Mouse (Mus musculus): ENCODE data around the gene Dnm3. TPM values are rescaled to one million over a fixed set of nuclear protein-coding genes. Genes with fewer than 3 reads are reported as not detected.

Dnm3 gene
- total and polyA plus RNA-seq, 3 experiments, result not detected

DNA sequence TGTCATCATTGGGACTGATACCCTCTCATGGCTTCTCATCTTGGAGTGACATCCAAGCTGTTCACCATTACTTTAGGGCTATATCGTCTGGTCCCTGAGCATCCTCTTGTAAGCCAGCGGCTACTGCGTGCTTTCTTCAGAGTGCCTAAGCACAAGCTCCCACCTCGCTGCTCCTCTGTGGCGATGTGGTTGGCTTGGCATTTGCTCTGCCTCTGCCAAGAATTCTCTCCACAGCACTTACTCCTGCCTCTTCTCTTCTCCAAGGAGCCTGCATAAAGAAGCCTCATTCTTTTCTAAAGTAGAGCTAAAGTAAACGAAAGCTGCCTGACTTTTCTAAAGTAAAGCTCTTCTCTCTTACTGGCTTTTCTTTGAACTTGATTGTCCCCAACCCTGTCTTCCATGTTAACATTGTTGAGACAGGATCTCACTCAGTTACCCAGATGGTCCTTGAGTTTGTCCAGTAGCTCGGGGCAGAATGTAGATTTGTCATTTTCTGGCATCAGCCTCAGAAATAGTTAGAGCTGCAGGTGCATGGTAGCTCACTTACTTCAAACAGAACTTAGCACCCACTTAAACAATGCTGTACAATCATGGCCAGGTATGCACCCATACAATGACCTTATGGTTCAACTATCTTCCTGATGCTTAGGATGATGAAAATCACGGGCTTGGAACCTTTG, 396.0 kb downstream of the Dnm3 start (continued):
- TF ChIP-seq USF2 (IDR thresholded peaks at IDR 0.05; ENCODE audit: borderline replicate concordance in 1 of 2, insufficient read depth in 1 of 2, low read depth in 1 of 2, low read length in 2 of 2), result no peak

DNA sequence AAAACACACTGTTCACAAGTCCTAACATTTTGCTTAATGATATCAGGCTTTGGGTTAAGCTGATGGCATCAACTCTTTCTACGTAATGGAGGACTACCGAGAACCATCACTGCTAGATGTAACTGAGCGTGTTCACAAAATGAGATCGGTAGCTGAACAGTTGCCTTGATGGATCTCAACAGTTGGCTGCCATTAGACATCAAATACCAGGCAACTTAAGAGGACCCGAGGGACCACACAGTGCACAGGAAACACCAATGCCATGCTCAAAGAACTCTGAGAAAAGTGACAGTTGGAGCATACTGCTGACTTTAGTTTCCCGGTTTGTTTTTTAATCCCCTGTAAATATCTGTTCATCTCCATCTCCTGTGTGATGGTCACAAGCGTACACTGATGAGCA, 397.8 kb downstream of the Dnm3 start:
- Histone ChIP-seq H3K4me1 (ENCODE audit: control insufficient read depth in 1 of 2, insufficient read depth in 2 of 2, low read length in 2 of 2) (no peaks in the 10 kb centered on the region), H3K4me3 (ENCODE audit: control insufficient read depth in 1 of 2, insufficient read depth in 1 of 2, low read depth in 2 of 2, low read length in 2 of 2) (no peak overlapping the region), H3K27ac (ENCODE audit: control insufficient read depth, low read depth, low read length) (no peak overlapping the region), H3K9me3 (replicated peaks; ENCODE audit: insufficient read depth, low read length) (no peaks in the 10 kb centered on the region), H3K27me3 (ENCODE audit: control insufficient read depth in 1 of 2, insufficient read depth in 2 of 2, low read length in 2 of 2) (no peaks in the 10 kb centered on the region; a peak in 1 of 4 replicates), H3K36me3 (ENCODE audit: control insufficient read depth in 1 of 2, insufficient read depth in 2 of 2, low read length in 2 of 2) (no peaks in the 10 kb centered on the region), H3K79me2 (ENCODE audit: control insufficient read depth, insufficient read depth, low read length, poor library complexity) (no peaks in the 10 kb centered on the region), H3K9ac (ENCODE audit: control insufficient read depth, low read depth, low read length, poor library complexity, severe bottlenecking) (no peak overlapping the region)
- no peak for DNase-seq (ENCODE audit: low read depth, low spot score)
- TF ChIP-seq CTCF (IDR thresholded peaks at IDR 0.05 in 2 of 3, conservative IDR thresholded peaks at IDR 0.05 in 1 of 3; ENCODE audit: control insufficient read depth in 1 of 3, insufficient read depth in 1 of 3, low read depth in 2 of 3, low read length in 3 of 3, poor library complexity in 1 of 3, severe bottlenecking in 1 of 3) (no peak), GABPA (IDR thresholded peaks at IDR 0.05; ENCODE audit: low read depth, low read length) (no peak), MEF2A (IDR thresholded peaks at IDR 0.05; ENCODE audit: extremely low read depth, insufficient replicate concordance, low read depth, low read length, poor library complexity, severe bottlenecking) (no peak), CHD2 (IDR thresholded peaks at IDR 0.05; ENCODE audit: low read length) (no peak), GATA1 (IDR thresholded peaks at IDR 0.05; ENCODE audit: low read depth, low read length) (no peak), HCFC1 (IDR thresholded peaks at IDR 0.05; ENCODE audit: low read depth, low read length) (no peak), BHLHE40 (IDR thresholded peaks at IDR 0.05; ENCODE audit: borderline replicate concordance, low read depth, low read length) (no peak), SMC3 (IDR thresholded peaks at IDR 0.05; ENCODE audit: low read depth, low read length) (no peak), ELF1 (IDR thresholded peaks at IDR 0.05; ENCODE audit: low read depth, low read length) (no peak), NRF1 (IDR thresholded peaks at IDR 0.05; ENCODE audit: insufficient read depth, low read depth, low read length, poor library complexity, severe bottlenecking) (no peak), MAFK (IDR thresholded peaks at IDR 0.05; ENCODE audit: borderline replicate concordance, low read depth, low read length) (no peak), USF1 (IDR thresholded peaks at IDR 0.05; ENCODE audit: low read depth, low read length) (no peak)

DNA sequence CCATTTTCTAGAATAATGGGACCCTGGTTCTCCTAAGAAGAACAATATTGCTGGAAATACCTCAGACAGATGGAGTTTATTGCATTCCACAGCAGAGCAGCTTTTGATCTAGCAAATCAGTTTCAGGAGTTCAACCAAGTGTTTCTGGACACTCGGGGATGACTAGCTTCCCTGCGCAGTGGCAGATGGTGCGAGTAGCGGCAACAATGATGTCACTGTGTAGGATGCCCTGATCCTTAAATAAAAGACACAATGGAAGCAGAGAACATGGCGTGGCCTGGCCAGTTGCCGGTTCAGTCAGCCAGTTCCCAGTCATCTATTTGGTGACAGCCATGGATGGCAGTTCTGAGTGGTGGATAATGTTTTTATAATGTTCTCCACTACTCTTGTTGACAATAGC, 400.4 kb downstream of the Dnm3 start:
- H3K9me3 ChIP-seq (replicated peaks; ENCODE audit: insufficient read depth, low read length), result no peaks in the 10 kb centered on the region
- no peak overlapping the region for H3K9ac ChIP-seq (ENCODE audit: control insufficient read depth, low read depth, low read length, poor library complexity, severe bottlenecking)
- H3K4me1 ChIP-seq (ENCODE audit: control insufficient read depth in 1 of 2, insufficient read depth in 2 of 2, low read length in 2 of 2), result no peaks in the 10 kb centered on the region
- TF ChIP-seq POLR2A (IDR thresholded peaks at IDR 0.05; ENCODE audit: control insufficient read depth in 1 of 2, insufficient read depth in 1 of 2, low read depth in 1 of 2, low read length in 2 of 2, poor library complexity in 1 of 2) (no peak), BHLHE40 (IDR thresholded peaks at IDR 0.05; ENCODE audit: borderline replicate concordance, low read depth, low read length) (no peak), NELFE (IDR thresholded peaks at IDR 0.05; ENCODE audit: low read depth, low read length) (no peak), POLR2AphosphoS5 (IDR thresholded peaks at IDR 0.05; ENCODE audit: borderline replicate concordance, low read depth, low read length) (no peak), MYC (IDR thresholded peaks at IDR 0.05; ENCODE audit: low read depth, low read length) (no peak), JUND (IDR thresholded peaks at IDR 0.05; ENCODE audit: low read depth, low read length) (no peak), NRF1 (IDR thresholded peaks at IDR 0.05; ENCODE audit: insufficient read depth, low read depth, low read length, poor library complexity, severe bottlenecking) (no peak), USF1 (IDR thresholded peaks at IDR 0.05; ENCODE audit: low read depth, low read length) (no peak), RAD21 (IDR thresholded peaks at IDR 0.05; ENCODE audit: low read depth, low read length) (no peak), MAFK (IDR thresholded peaks at IDR 0.05; ENCODE audit: borderline replicate concordance, low read depth, low read length) (no peak), TBP (IDR thresholded peaks at IDR 0.05; ENCODE audit: low read depth, low read length) (no peak), SMC3 (IDR thresholded peaks at IDR 0.05; ENCODE audit: low read depth, low read length) (no peak), ETS1 (IDR thresholded peaks at IDR 0.05; ENCODE audit: low read depth, low read length) (no peak), ZNF384 (IDR thresholded peaks at IDR 0.05; ENCODE audit: low read depth, low read length) (no peak), MXI1 (IDR thresholded peaks at IDR 0.05; ENCODE audit: low read depth, low read length) (no peak), TCF12 (IDR thresholded peaks at IDR 0.05; ENCODE audit: low read depth, low read length) (no peak), ZKSCAN1 (IDR thresholded peaks at IDR 0.05; ENCODE audit: low read depth, low read length) (no peak)
- H3K27me3 ChIP-seq (ENCODE audit: control insufficient read depth in 1 of 2, insufficient read depth in 2 of 2, low read length in 2 of 2), result no peaks in the 10 kb centered on the region; a peak in 1 of 4 replicates
- no peak overlapping the region for H3K4me3 ChIP-seq (ENCODE audit: control insufficient read depth in 1 of 2, insufficient read depth in 1 of 2, low read depth in 2 of 2, low read length in 2 of 2)
- H3K79me2 ChIP-seq (ENCODE audit: control insufficient read depth, insufficient read depth, low read length, poor library complexity), result no peaks in the 10 kb centered on the region
- no peak for DNase-seq (ENCODE audit: low read depth, low spot score)
- no peak overlapping the region for H3K27ac ChIP-seq (ENCODE audit: control insufficient read depth, low read depth, low read length)
- no peaks in the 10 kb centered on the region for H3K36me3 ChIP-seq (ENCODE audit: control insufficient read depth in 1 of 2, insufficient read depth in 2 of 2, low read length in 2 of 2)
